ENCODE assay signal across 8 mouse cellular contexts in genomic region chr2:27516289-27516688, GRCm38 (mm10). TPM values are rescaled to one million over a fixed set of nuclear protein-coding genes. Genes with fewer than 3 reads are reported as not detected.
A peak's percentile ranks its signal among the peaks of the same experiment; 100 is the strongest.
DNase-seq lines count a peak whose midpoint lies in the region; ATAC-seq and TF ChIP-seq lines count a peak whose summit lies in the region.
"Had no signal": no experiment of that assay in that cellular context is flagged by ENCODE, and none has a peak within 500 bp of the region (broad histone marks: within the 10 kb centered on the region; RNA-seq: fewer than 3 reads in every experiment).

No protein-coding gene starts in this region.

- 8% methylated on average over 1 of the region's 1 CpGs for WGBS in lung, postnatal 0 days
- 20% methylated on average over 1 of the region's 1 CpGs for WGBS in forebrain, embryonic 11.5 days
- WGBS in limb, embryonic 13.5 days: 17% methylated on average over 1 of the region's 1 CpGs
- 17% methylated on average over 1 of the region's 1 CpGs for WGBS in stomach, embryonic 15.5 days

- no peaks in the 10 kb centered on the region for H3K9me3 ChIP-seq in lung, postnatal 0 days (ENCODE audit: low read length)
- no peaks in the 10 kb centered on the region for H3K9me3 ChIP-seq in forebrain, embryonic 11.5 days (ENCODE audit: control insufficient read depth, low read length)
- H3K9me3 ChIP-seq in limb, embryonic 13.5 days: no peaks in the 10 kb centered on the region
- no peaks in the 10 kb centered on the region for H3K9me3 ChIP-seq in stomach, embryonic 15.5 days

- TF ChIP-seq CTCF in lung, postnatal 0 days (IDR thresholded peaks at IDR 0.05): no peak

- no peak overlapping the region; the same call in 1 of the 2 replicates for H3K4me2 ChIP-seq in lung, postnatal 0 days (replicated peaks; ENCODE audit: low read depth, low read length)
- peak overlapping the region; percentile 96 for H3K4me2 ChIP-seq in forebrain, embryonic 11.5 days (ENCODE audit: low read depth, low read length, severe bottlenecking)
- H3K4me2 ChIP-seq in limb, embryonic 13.5 days (replicated peaks): peak overlapping the region; percentile 98
- H3K4me2 ChIP-seq in stomach, embryonic 15.5 days: peak overlapping the region; percentile 87

- no peaks in the 10 kb centered on the region for H3K27me3 ChIP-seq in lung, postnatal 0 days (replicated peaks; ENCODE audit: insufficient read depth, low read length)
- no peaks in the 10 kb centered on the region for H3K27me3 ChIP-seq in forebrain, embryonic 11.5 days (ENCODE audit: control insufficient read depth, insufficient read depth, low read length)
- no peaks in the 10 kb centered on the region for H3K27me3 ChIP-seq in limb, embryonic 13.5 days
- no peaks in the 10 kb centered on the region for H3K27me3 ChIP-seq in stomach, embryonic 15.5 days (replicated peaks)

- H3K36me3 ChIP-seq in lung, postnatal 0 days (ENCODE audit: insufficient read depth, low read length): peaks cover 4% of the 10 kb centered on the region
- H3K36me3 ChIP-seq in forebrain, embryonic 11.5 days (ENCODE audit: control insufficient read depth, insufficient read depth, low read length): no peaks in the 10 kb centered on the region; the same call in 1 of the 2 replicates
- peaks cover 31% of the 10 kb centered on the region for H3K36me3 ChIP-seq in limb, embryonic 13.5 days
- peaks cover 17% of the 10 kb centered on the region for H3K36me3 ChIP-seq in stomach, embryonic 15.5 days

- H3K9ac ChIP-seq in lung, postnatal 0 days (replicated peaks; ENCODE audit: low read depth): no peak overlapping the region
- H3K9ac ChIP-seq in forebrain, embryonic 11.5 days (ENCODE audit: low read length): no peak overlapping the region; the same call in 1 of the 2 replicates
- H3K9ac ChIP-seq in limb, embryonic 13.5 days: peak overlapping the region; percentile 96
- no peak overlapping the region for H3K9ac ChIP-seq in stomach, embryonic 15.5 days

- no peak for ATAC-seq in lung, postnatal 0 days
- ATAC-seq in forebrain, embryonic 11.5 days (replicated peaks; ENCODE audit: low FRiP score): no peak
- no peak for ATAC-seq in limb, embryonic 13.5 days (ENCODE audit: low FRiP score, low read depth)
- no peak for ATAC-seq in stomach, embryonic 15.5 days (ENCODE audit: insufficient read depth, low FRiP score, low read depth)

- no peak for DNase-seq in lung, postnatal 0 days (ENCODE audit: low spot score)
- DNase-seq in lung, postnatal 4 days: no peak
- DNase-seq in forebrain, embryonic 11.5 days (ENCODE audit: low spot score): no peak
- no peak for DNase-seq in c-Kit-positive CD71-positive TER-119-positive erythroid progenitor cells, embryonic 14.5 days (ENCODE audit: low spot score)
- no peak for DNase-seq in urinary bladder, postnatal 14 days (ENCODE audit: low spot score)
- DNase-seq: adrenal gland, postnatal 25 days had no signal

- H3K27ac ChIP-seq in lung, postnatal 0 days (ENCODE audit: low read length): no peak overlapping the region
- no peak overlapping the region for H3K27ac ChIP-seq in forebrain, embryonic 11.5 days (ENCODE audit: low read depth, low read length)
- H3K27ac ChIP-seq in limb, embryonic 13.5 days: no peak overlapping the region
- H3K27ac ChIP-seq in stomach, embryonic 15.5 days: no peak overlapping the region

- H3K4me3 ChIP-seq in lung, postnatal 0 days (ENCODE audit: low read depth, low read length): peak overlapping the region; percentile 75; the same call in 1 of the 2 replicates
- peak overlapping the region; percentile 94 for H3K4me3 ChIP-seq in forebrain, embryonic 11.5 days (ENCODE audit: low read depth, low read length)
- H3K4me3 ChIP-seq in limb, embryonic 13.5 days: peak overlapping the region; percentile 96
- peak overlapping the region; percentile 92 for H3K4me3 ChIP-seq in stomach, embryonic 15.5 days (replicated peaks)

- H3K4me1 ChIP-seq in lung, postnatal 0 days (ENCODE audit: insufficient read depth, low read depth, low read length): peaks cover 18% of the 10 kb centered on the region
- H3K4me1 ChIP-seq in forebrain, embryonic 11.5 days (replicated peaks; ENCODE audit: control insufficient read depth, insufficient read depth, low read length): peaks cover 15% of the 10 kb centered on the region; the same call in 1 of the 2 replicates
- H3K4me1 ChIP-seq in limb, embryonic 13.5 days: peaks cover 32% of the 10 kb centered on the region
- peaks cover 23% of the 10 kb centered on the region for H3K4me1 ChIP-seq in stomach, embryonic 15.5 days

- TF ChIP-seq EP300 in lung, postnatal 0 days (IDR thresholded peaks at IDR 0.05): no peak

RNA-seq across cellular contexts. Expression of gene Wdr5, which starts 1.3 kb away (rescaled TPM):
- polyA plus RNA-seq in lung, postnatal 0 days (2015; fragmentation: Nextera tagmentation; extraction: Ambion mirVana): 20.5 and 24.0 TPM in 2 replicates
- 74.5 and 84.0 TPM in 2 replicates for polyA plus RNA-seq in forebrain, embryonic 11.5 days (2014; fragmentation: Nextera tagmentation; extraction: Ambion mirVana)
- polyA plus RNA-seq in limb, embryonic 13.5 days (2015; fragmentation: Nextera tagmentation; extraction: Ambion mirVana): 62.5 and 63.6 TPM in 2 replicates
- polyA plus RNA-seq in stomach, embryonic 15.5 days (2015; fragmentation: Nextera tagmentation; extraction: Ambion mirVana): 49.2 and 52.0 TPM in 2 replicates

RNA-seq across cellular contexts. Expression of gene Brd3, which starts 8.8 kb away (rescaled TPM):
- 44.9 and 47.5 TPM in 2 replicates for polyA plus RNA-seq in lung, postnatal 0 days (2015; fragmentation: Nextera tagmentation; extraction: Ambion mirVana)
- 188 and 191 TPM in 2 replicates for polyA plus RNA-seq in forebrain, embryonic 11.5 days (2014; fragmentation: Nextera tagmentation; extraction: Ambion mirVana)
- 141 and 169 TPM in 2 replicates for polyA plus RNA-seq in limb, embryonic 13.5 days (2015; fragmentation: Nextera tagmentation; extraction: Ambion mirVana)
- polyA plus RNA-seq in stomach, embryonic 15.5 days (2015; fragmentation: Nextera tagmentation; extraction: Ambion mirVana): 76.2 and 87.8 TPM in 2 replicates
